Mouse (Mus musculus) CD4-positive helper T cell, adult 2 months (primary cell): ENCODE measurements at regions not wholly inside any gene's neighbourhood (a gene's known extent, or its start where the extent isn't known, plus 50 kb on each side); places are given as distances from the start of the nearest gene placed in this dataset.
A peak's percentile ranks its signal among the peaks of the same experiment; 100 is the strongest.

Experiments
- DNase-seq: peaks from one replicate; pipeline ENCODE4 v3.0.0-alpha.2; 2012; ENCODE audit warnings: low read depth, missing footprints, low spot score

DNA sequence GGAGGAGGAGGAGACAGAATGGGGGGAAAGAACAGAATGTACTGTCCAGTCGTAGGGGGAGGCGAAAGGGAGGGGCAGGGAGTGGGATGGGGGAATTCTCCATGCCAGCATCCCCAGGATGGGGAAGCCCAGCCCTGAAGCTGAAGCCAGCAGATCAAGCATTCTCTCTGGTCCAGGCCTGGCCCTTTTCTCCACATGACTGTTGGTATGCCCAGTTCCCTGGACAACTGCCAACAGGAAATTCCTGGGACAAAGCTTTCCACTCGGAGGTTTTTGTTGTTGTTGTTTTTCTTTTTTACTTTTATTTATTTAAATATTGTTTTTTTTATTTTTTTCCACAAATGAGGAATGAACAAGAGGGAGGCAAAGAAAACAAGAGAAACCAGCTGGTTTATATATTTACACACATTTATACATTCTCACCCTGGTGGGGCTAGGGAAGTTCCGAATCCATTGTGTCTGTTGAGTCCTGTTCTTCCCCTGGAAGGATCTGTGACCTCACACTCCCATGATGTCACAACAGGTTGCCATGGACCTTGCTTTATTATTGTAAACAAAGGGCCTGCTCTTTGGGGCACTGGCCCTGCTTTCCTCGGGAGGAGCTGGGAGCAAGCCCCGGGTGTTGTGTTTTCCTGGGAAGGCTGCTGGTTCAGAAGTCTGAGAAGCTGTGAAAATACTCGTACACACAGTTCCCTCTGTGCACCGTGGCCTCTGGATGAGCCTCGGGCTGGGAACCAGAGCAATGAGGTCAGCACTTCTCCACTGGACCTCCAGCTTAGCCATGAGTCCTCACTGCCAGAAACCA lies 135.5 kb upstream of the Med13l start:
- no peak for DNase-seq

GRCm38 (mm10) chr5:118426673-118427072 lies 133.8 kb upstream of the Med13l start:
- no peak for DNase-seq

GRCm38 (mm10) chr5:118428323-118429095 lies 132.0 kb upstream of the Med13l start:
- no peak for DNase-seq

- DNase-seq = no peak
Measured at GRCm38 (mm10) chr5:118433599-118433998, 126.9 kb upstream of the Med13l start.

- no peak for DNase-seq
Measured at GRCm38 (mm10) chr5:118434718-118435555, 125.5 kb upstream of the Med13l start.

- no peak for DNase-seq
Measured at GRCm38 (mm10) chr5:118435556-118435950, 124.9 kb upstream of the Med13l start.

DNA sequence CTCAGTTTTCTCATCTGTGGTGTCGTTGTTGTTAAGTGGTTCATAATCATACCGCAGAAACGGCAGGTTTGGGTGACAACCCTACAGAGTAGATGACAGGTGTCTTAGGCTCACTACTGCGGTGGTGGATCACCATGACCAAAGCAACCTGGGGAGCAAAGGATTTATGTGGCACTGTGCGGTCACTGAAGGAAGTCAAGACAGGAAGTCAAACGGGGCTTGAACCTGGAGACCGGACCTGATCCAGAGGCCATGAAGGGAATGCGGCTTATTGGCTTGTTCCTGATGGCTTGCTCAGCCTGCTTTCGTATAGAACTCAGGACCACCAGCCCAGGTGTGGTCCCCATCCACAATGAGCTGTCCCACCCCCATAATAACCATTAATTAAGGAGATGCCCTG lies 124.4 kb upstream of the Med13l start:
- no peak for DNase-seq

- no peak for DNase-seq
Measured at GRCm38 (mm10) chr5:118436474-118437306, 123.8 kb upstream of the Med13l start.

DNA sequence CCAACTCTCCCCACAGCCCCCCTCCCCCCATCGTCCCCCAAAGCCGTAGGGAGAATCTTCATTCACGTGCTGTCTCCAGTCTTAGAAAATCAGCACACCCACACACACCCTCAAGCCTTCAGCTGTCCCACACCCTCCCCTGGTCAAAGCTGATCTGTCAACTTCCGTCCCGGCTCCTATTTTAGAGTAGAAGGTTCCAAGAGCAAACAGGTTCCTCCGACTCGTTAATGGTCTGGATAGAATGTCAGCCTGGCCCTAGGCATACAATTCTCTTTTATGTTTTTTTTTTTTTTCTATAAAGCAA lies 123.2 kb upstream of the Med13l start:
- no peak for DNase-seq

GRCm38 (mm10) chr5:118438016-118438415 lies 122.5 kb upstream of the Med13l start:
- DNase-seq = no peak

DNA sequence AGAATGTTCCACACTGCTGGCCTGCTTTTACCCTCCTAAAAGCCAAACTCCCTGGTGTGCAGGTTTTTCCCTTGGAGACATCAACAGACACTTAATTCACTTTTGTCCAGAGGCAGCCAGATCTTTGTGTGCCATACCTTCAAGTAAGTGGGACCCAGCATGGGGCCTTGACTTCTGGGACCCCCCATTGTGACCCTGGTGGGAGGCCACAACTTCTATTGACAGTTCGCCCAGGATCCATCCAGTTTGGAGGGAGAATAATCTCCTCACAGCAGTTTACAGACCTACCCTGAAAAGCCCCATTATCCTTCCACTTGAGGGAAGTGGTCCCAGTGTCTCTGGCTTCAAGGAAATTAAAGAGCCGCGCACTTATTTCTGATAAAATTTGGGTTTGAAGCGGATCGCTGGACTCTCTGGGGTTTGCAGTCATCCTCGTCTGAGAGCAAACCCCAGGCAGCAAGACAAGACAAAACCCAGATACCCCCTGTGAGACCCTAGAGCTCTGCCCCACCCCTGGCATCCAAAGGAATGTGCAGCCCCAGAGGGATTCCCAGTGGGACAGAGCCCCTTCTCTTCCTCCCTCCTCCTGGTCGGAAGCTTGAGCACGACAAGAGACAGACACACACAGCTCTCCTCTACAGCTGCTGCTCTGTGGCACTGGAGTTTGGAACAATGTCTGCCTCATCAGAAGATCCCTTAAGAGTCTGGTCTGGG lies 115.8 kb upstream of the Med13l start:
- no peak for DNase-seq

- DNase-seq = no peak
Measured at GRCm38 (mm10) chr5:118445252-118445987, 115.1 kb upstream of the Med13l start.

- no peak for DNase-seq
Measured at GRCm38 (mm10) chr5:118445988-118446280, 114.5 kb upstream of the Med13l start.

DNA sequence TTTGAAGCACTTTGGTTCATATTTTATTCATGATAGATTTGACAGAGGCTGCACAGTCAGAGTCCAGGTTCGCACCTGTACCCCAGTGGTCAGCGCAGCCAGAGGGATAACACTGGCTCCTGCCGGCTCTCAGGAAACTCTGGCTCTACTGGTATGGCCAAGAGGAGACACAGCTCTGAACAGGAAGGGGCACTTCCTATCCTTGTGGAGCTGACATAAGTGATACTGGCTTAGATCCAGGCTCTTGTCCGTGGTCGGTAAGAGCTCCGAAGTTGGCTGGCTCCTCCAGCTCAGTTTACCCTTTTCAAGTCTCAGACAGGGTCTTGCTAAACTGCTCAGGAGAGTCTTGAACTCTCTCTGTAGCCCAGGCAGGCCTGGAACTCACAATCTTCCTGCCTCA lies 113.6 kb upstream of the Med13l start:
- DNase-seq = no peak

DNA sequence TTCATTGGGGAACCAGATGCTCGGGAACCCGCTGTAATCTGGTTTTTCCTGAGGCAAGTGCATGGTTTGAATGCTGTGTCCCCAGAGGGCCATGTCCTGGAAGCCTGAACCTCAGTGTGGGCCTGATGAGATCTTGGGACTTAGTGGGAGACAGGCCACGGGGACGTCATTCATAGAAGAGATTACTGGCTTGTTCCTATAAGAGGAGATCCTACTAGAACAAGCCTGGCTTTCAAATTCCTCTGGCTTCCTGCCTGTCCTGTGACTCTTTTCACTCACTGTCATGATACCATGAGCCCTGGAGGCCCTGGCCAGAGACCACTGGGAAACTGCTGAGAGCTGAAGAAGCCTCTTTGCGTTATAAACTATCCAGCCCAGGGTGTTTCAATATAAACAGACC lies 113.1 kb upstream of the Med13l start:
- no peak for DNase-seq

- peak; percentile 49 for DNase-seq
Measured at GRCm38 (mm10) chr5:118448884-118449515, 111.5 kb upstream of the Med13l start.

DNA sequence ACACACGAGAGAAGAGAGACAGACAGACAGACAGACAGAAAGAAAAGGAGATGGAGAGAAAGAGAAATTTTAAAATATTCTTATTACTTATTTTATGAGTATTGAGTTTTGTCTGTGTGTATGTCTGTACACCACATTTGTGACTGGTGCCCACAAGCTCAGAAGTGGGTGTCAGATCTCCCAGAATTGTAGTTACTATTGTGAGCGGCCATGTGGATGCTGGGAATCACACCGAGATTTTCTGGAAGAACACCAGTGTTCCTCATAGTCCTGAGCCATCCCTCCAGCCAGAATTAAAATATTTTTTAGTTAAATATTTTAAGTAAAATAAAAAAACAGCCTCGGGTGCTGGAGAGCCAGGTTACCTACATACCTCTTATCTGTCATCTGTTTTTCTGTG lies 110.6 kb upstream of the Med13l start:
- no peak for DNase-seq

DNA sequence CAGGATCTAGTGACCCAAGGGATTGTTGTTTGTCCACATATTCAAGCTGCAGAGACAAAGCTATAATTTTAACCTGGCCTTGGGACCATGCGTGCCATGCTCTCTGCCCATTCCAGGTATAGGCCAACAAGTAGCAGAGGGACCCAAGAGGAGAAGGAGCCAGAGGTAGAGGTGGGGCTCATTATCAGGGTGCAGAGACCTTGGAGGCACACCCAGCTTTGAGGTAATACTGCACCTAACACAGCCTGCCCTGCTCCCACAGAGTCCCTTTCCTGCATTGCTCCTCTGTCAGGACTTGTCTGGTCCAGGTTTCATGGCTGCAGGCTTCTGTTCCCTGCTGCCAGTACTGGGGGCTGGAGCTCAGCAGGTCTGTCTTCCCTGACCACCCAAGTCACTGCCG lies 108.4 kb upstream of the Med13l start:
- DNase-seq = no peak

DNA sequence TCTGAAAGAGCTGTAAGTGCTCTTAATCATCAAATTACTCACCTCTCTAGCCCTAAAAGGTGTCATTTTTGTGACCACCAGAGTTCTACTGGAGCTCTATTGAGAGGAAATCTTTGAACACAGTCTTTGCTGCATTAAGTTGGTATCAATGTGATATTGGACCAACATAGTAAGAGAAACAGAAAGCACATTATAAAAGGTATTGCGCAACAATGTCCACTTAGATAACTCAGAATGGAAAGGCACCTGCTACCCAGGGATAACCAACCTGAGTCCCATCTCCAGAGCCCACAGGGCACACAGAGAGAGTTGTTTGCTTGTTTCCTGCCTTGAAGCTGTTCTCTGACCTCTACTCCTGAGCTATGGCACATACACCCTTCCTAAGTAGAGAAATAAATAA lies 106.4 kb upstream of the Med13l start:
- DNase-seq = no peak
